Mouse (Mus musculus): ENCODE data around the gene Klhl3.
"Not testable (repeated sequence)": the region's sequence is repeated elsewhere in the genome, so short reads cannot be mapped to it uniquely, and the experiment has no call there.

Klhl3 gene

DNA sequence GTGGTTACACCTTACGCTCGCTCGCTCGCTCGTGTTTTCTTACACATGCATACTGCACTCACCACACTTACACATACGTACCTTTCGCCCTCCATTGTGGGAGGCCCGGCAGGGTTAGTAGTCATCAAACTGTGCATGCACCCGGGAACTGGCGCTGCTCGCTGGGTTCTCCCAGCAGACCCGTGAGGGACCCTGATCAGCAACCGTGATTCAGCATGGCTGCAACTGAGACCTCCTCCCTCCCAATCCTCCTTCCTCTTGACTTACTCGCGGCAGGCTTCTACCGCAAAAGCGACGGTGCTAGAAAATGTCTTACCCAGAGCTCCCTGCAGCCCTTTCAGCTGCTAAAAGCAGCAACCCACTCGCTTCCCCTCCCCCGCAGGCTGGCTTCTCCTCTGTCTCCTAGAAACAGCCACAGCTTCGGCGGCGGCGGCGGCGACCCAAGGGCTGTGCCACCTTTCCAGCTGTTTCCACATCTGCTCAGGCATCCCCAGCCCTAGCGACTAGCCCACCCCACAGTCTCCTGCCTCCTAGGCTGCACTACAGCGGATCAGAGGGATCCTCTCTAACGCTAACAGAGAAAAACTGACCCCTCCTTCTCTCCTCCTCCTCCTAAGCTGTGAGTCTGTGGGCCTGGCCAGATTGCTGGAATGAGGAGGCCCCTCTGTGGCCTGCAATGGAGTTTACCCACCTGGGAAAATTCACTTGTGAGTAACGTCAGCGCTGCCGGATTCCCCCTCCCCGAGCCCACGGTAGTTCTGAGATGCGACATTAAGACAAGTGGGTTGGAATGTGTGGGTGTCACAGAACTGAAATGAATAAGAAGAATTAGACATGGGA, at the start of gene Klhl3:
Gene Klhl3, minus strand, starts transcription at position 532 of the 840 bp plus-strand sequence.
- DNase-seq (ENCODE audit: low spot score) = peak; percentile 73

DNA sequence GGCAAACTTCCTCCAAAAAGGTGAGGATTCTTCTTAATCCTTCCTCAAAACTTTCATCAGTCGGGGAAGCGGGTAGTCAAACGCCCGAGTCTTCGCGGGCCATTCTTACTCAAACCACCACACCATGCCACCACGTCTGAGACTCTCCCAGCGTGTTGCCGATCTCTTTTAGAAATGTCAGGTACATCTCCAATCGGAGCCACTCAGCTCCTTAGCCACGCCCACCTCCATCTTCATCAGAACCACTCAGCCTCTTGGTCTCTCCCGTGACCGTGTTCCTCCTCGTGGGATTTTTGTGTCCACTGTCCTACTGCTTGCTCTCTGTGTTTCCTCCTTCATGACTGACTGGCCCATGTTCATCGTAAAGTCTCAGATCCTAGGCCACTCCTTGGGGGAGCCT, 47.4 kb upstream of the Klhl3 start:
- no peak for DNase-seq (ENCODE audit: low spot score)

DNA sequence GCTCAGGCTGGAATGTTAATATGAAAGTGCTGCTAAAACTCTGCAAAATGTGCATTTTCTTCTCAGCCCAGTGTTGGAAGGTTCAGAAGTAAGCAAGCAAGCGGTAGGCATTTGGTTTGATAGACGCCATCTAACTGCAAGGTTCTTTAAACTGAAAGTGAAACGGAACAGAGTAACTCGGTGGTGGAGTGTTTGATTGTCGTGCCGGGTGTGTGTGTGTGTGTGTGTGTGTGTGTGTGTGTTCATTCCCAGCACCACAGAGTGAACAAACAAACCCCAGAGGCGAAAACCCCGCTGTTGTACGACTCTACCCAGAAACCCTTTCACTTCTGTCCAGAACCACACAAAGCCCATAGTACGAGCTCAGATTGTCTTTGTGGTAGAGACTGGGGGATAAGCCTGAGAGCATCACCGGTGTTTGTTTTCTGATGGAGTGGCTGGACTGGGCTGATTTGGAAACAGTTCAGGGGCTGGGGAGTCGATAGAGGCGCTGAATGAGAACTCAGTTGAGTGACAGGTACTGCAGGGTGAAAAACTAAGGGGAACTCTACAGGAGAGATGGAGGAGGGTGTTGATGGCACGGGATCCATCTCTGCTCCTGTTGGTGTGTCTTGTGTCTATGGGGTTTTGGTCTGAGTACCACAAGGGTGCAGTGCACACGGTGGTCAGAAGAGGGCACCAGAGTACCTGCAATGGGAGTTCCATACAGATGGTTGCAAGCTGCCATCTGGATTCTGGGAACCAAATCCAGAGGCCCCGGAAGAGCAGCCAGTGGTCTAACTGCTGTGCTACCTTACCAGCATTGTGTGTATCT, 44.9 kb upstream of the Klhl3 start:
- DNase-seq (ENCODE audit: low spot score) = peak; percentile 77

DNA sequence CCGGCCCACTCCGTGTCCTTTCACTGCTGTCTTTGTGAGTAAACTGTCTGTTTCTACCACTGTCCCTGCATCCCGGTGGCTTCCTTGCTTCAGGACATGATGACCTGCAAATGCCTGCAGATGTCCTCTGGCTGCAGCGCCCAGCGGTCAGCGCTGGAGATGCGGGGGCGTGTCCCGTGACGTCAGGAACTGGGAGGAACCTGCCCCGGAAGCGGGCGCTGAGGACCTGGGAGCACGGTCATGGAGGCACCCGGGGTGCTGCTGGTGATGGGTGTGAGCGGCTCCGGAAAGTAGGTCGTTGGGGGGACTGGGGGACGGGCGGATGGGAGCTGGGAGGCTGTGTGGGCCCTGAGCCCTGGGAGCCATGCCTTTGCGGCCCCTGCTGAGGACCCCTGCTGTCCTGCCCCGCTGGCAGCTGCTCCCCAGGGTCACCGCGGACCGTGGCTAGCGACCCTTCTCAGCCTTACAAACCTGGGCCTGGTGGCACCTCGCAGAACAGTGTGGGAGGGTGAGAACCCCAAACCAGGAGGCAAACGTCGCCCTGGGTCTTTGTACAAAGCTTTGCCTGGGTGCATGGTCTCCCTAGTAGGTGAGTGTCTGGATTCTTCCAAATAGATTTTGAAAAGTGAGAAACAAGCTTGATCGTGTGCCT, 44.2 kb upstream of the Klhl3 start, which contains the start of gene Idnk:
Gene Idnk, plus strand, starts transcription at position 203 of the 652 bp plus-strand sequence.
- DNase-seq (ENCODE audit: low spot score) = peak; percentile 86

DNA sequence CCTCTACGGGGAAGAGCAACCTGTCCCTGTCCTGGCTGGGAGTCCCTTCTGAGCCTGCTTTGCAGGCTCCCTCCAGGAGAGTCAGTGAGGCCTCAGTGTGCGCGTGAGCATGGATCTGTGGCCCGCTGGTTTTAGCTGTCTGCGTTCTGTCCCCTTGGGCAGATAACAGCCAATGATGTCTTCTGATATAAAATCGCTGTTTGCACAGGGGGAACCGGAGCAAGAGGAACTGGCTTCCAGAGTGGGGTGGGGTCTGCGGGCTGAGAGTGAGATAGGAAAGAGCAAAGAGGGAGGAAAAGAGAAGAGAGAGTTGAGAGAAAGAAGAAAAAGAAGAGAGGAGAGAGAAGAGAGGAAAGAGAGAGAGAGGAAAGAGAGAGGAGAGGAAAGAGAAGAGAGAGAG, 43.6 kb upstream of the Klhl3 start:
- no peak for DNase-seq (ENCODE audit: low spot score)

DNA sequence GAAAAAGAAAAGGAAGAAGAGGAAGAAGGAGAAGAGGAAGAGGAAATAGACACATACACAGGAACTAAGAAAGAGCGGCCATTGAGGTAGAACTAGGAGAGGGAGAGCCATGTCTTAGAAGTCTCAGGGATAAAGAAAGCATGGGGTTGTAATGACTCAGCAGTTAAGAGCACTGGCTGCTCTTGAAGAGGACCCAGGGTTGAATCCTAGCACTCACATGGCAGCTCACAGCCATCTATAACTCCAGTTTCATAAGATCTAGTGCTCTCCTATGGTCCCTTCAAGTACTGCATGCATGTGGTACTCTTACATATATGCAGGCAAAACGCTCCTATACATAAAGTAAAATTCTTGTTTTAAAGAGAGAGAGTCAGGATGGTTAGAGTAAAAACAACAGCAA, 42.6 kb upstream of the Klhl3 start:
- DNase-seq (ENCODE audit: low spot score) = no peak

DNA sequence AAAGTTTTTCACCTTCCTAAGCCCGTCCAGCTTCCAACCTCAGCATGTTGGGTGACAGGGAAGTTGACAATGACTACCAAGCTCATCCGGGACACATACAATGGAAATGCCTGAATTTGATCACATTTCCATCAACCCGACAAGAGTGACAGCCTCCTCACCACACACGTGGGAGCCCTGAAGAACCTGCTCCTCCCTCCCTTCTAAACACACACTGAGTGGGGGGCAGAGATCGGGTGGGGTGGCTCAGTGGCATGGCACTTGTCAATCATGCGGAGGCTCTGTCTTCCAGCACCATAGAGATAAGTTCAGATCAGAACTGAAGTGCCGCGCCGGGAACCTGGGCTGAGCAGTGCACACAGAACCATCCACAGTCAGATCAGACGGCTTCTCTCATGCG, 37.0 kb upstream of the Klhl3 start:
- DNase-seq (ENCODE audit: low spot score) = no peak

DNA sequence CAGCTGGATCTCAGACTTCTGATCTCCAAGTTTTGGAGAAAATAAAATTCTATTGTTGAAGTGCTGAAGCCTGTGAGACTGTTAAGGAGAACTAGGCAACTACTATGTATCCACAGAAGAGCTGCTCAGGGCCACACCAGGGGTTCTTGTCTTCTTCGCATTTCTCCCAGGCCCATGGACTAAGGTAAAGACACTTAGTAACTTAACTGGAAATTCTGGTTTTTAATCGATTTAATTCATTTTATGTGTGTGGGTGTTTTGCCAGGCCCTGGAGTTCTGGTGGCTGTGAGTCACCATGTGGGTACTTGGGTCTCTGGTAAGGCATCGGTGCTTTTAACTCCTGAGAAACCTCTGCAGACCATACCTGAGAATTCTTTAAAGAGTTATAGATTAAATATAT, 36.2 kb upstream of the Klhl3 start:
- DNase-seq (ENCODE audit: low spot score) = no peak

DNA sequence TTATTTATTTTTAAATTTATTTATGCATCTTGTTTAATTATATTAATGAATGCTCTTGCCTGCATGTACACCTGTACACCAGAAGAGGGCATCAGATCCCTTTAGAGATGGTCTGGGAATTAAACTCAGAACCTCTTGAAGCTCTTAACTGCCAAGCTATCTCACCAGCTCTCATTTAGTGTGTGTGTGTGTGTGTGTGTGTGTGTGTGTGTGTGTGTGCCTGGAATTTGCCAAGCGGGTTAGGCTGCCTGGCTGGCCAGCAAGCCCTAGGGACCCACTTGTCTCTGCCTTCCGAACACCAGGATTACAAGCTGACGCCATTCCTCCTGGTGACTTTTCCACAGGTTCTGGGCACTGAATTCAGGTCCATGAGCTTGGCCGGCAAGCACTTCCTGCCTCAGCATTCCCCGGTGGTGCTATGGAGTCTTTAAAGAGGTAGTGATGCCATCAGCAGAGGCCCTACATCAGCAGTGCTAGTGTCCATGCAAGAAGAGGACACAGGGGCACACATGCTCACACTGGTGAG, 35.7 kb upstream of the Klhl3 start:
- DNase-seq (ENCODE audit: low spot score) = no peak

DNA sequence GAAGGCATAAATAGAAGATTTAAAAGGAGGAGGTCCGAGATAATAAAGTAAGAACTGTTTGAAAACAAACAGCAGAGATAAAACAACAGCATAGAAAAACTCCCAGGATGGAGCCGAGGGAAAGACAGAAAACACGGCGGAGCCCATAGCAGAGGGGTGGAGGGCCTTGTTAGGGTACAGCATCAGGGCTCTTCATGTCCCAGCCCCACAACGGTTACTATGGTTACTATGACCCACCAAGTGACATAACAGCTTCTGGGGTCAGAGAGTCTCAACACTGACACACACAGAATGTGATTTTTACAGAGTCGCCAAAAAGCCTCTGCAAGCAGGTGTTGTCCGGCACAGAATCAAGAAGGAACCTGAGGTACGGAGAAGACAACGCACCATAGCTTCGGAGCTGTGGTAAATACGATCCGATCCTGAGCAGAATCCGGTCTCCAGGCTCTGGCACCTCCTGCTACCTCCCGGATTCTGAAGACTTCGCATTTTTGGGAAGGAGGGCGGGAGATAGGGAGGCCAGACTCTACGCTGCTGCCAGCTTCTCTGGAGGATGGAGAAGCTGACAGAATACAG, 35.0 kb upstream of the Klhl3 start:
- peak; percentile 81 for DNase-seq (ENCODE audit: low spot score)

DNA sequence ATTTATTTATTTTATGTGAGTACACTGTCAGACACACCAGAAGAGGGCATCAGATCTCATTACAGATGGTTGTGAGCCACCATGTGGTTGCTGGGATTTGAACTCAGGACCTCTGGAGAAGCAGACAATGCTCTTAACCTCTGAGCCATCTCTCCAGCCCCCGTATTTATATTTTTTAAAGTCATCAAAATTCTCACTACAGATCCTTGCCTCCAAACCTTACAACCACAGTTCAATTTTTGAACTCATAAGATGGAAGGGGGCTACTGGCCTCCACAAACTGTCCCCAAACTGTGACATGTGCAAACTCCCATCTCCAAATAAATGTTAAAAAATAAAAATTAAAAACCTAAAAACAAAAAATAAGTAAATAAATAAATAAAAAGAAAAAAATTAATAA, 34.4 kb upstream of the Klhl3 start:
- no peak for DNase-seq (ENCODE audit: low spot score)

DNA sequence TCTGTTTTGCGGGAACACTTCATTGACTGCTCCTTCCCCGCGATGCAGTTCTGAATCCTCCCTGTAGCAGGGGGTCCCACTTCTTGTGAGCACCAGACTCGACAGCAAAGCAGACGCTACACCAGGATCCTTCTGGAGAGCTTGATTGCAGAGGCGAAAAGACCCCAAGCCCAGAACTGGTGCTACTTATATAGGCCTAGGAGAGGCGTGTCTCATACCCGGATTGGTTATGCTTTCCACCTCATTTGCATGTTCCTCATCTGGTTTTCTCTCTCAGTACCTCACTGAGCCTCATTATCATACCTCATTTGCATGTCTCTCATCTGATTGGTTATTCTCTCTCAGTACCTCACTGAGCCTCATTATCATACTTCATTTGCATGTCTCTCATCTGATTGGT, 33.2 kb upstream of the Klhl3 start:
- DNase-seq (ENCODE audit: low spot score) = not testable (repeated sequence)

DNA sequence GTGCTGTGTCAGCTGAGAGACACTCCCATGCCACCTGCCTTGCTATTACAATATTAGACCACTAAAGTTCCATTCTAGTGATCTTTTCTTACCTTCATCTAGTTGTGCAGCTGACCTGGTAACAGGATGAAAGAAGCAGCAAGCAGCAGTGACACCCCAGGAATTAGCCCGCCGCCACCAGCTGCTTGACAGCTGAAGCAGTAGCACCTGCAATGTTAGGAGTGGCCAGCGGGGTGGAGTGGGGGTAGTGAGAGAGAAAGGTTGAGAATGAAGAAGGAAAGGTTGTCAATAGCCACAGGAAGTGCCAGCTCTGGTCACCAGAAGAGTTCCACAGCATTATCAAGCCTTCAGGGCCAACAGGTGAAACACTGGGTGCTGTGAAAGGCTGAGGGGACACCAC, 18.3 kb upstream of the Klhl3 start:
- no peak for DNase-seq (ENCODE audit: low spot score)

DNA sequence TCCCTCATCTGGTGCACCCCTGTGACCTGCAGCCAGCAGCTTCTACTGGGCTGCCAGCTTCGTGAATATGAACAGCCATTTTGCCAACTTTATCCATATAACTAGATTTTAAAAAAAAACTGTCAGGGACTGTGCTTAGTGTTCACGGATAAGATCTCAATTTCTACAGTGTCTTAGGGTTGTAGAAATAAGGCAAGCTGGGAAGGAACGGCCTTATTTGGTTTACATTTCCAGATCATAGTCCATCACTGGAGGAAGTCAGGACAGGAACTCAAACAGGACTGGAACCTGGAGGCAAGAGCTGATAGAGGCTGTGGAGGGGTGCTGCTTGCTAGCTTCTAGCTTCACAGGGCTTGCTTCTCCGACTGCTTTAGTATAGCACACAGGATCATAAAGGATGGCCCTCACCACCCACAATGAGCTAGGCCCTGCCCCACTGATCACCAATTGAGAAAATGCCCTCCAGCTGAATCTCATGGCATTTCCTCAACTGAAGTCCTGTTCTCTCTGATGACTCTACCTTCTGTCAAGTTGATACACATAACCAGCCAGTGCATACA, 16.4 kb upstream of the Klhl3 start:
- no peak for DNase-seq (ENCODE audit: low spot score)

DNA sequence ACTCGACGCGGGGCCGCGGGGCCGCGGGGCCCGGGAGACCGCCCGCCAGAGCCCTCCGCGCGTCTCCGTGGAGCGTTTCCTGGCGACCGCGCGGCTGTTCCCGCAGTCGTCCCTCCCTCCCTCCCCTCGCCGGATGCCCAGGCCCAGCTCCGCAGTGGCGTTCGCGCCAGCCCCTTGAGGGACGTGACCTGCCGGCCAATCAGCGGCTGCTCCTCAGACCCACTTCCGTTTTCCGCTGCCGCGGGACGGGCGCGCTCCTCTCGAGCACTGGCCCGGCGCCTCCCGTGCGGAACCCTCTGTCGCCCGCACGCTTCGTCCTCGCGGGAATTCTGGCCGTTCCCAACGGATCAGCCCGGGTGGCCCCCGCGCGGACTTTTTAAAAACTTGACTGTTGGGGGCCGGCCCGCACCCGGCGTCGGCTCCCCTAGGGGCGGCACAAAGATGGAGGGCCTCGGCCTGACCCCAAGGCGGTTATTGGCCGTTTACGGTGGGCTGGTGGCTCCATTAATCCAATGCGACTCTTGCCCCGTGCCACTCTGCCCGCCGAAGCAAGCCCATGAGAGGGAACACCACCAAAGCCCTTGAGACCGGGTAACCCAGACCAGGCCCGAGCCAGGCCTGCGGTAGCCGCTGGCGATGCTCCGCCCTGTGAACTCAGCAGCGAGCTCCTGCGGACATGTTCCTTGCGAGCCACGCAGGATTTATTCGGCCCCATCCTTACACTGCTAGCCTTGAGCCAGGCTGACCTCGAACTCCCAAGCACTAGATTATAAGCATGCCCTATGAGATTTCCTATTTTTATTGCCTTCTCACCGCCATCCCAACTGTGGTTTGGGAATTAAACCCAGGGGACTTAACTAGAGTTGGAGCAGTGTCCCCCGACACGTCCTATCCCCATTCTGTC, 15.6 kb upstream of the Klhl3 start:
- peak; percentile 96 for DNase-seq (ENCODE audit: low spot score)

DNA sequence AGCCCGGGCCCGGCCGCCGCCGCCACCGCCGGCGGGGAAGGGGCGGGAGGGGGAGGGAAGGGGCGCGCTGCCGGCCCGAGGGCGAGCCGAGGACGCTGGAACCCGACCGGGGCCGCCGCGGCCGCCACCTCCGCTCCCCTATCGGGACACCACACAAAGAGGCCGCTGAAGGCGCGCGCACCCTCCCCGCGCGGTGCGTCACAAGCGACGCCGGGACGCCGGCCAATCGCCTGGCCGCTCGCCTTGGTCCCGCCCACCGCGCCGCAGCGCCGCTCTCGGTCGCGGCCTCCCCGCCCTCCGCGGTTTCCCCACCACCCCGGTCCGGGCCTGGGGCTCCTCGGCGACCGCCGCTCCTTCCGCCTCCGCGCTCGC, 15.0 kb upstream of the Klhl3 start, which contains the start of gene Hnrnpa0:
Gene Hnrnpa0, minus strand, starts transcription at position 161 of the 372 bp plus-strand sequence.
- DNase-seq (ENCODE audit: low spot score) = peak; percentile 93

DNA sequence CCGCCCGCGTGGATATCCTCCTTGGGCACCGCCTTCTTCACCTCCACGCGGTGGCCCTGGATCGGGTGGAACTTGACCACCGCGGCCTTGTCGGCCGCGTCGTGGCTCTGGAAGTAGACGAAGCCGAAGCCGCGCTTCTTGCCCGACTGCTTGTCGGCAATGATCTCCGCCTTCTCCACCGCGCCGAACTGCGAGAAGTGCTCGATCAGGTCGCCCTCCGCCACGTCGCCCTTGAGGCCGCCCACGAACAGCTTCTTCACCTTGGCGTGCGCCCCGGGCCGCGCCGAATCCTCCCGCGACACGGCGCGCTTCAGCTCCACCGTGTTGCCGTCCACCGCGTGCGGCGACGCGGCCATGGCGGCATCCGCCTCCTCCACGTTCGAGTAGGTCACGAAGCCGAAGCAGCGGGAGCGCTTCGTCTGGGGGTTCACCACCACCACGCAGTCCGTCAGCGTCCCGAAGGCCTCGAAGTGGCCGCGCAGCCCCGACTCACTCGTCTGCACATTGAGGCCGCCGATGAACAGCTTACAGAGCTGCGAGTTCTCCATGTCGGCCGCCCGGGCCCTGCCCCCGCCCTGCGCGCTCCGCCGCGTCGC, 14.5 kb upstream of the Klhl3 start:
- peak; percentile 50 for DNase-seq (ENCODE audit: low spot score)

DNA sequence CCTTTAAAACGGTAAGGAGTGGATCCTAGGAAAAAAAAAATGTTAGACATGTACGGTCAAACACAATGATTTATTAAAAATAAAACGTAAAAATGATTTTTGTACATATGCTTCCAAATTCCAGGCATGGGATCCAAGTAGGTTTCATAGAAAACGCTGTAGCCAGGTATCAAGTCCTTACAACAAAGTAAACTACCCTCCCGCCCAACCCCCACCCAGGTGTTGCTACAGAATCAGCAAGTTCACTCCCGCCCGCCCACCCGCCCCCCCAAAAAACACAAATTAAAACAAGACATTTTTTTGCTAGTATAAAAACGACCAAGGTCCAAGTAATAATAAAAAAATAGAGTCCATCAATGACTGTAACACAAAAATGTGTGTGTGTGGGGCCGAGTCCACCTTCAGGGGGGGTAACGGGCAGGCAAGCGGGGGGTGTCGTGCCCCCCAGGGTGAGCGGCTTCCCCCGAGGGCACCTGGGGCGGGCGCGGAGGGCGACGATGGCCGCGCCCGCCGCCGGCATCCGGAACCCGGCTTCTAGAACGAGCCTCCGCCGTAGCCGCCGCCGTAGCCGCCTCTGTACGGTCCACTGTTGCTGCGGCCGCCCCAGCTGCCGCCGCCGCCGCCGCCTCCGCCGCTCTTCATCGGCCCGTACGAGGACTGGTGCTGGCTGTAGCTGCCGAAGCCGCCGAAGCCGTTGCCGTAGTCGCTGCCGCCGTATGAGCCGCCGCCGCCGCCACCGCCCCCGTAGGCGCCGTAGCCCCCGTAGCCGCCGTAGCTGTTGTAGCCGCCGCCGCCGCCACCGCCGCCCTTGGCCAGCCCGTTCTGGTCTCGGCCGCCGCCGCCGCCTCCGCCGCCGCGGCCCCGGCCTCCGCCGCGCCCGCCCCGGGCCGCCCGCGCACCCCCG, 13.7 kb upstream of the Klhl3 start:
- peak; percentile 58 for DNase-seq (ENCODE audit: low spot score)

DNA sequence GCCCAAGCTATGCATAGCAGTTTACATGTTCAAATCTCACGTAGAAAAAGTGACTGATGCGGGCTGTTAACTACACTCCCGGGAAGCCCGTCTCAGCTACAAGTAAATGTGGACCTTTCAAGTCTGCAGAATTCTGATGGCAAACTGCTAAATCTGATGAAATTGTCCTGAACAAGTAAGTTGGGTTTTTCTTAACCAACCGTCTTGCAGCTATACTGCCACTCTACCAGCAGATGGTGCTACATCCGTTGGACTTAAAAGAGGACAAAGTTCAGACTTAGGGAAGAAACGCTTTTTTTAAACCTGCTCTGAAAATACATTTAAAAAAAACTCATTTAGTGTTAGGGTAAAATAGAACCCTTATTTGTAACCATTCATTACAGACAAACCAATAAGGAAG, 12.7 kb upstream of the Klhl3 start:
- DNase-seq (ENCODE audit: low spot score) = peak; percentile 53
